Mouse (Mus musculus) embryonic facial prominence, embryonic 11.5 days (tissue): ENCODE measurements around the gene Slc4a8. TPM values are rescaled to one million over a fixed set of nuclear protein-coding genes. Genes with fewer than 3 reads are reported as not detected.

Source experiments
- ATAC-seq: fragments of 200-750 bp; cut with Nextera tagmentation; replicated peaks from 2 replicates; pipeline ENCODE4 v1.8.0; 2017; ENCODE audit warnings: low read depth; ENCODE audit not compliant: insufficient number of reproducible peaks, low FRiP score, low TSS enrichment
- DNase-seq: peaks from one replicate; pipeline ENCODE4 v3.0.0-alpha.2; 2015; ENCODE audit warnings: low spot score
- H3K27ac ChIP-seq: fragments of 300-500 bp; sonication (generic); replicated peaks from 2 replicates; pipeline ENCODE4 v1.5.1; 2014; ENCODE audit warnings: mild to moderate bottlenecking, low read depth, low read length, control low read depth
- H3K27me3 ChIP-seq: fragments of 300-500 bp; sonication (generic); 2 replicates; pipeline ENCODE4 v1.6.1; 2014; ENCODE audit warnings: mild to moderate bottlenecking, low read length, moderate library complexity, mixed read lengths; ENCODE audit not compliant: control insufficient read depth, insufficient read depth
- H3K36me3 ChIP-seq: fragments of 300-500 bp; sonication (generic); replicated peaks from 2 replicates; pipeline ENCODE4 v1.6.1; 2014; ENCODE audit warnings: low read depth, mild to moderate bottlenecking, low read length, moderate library complexity, mixed read lengths; ENCODE audit not compliant: control insufficient read depth, insufficient read depth
- H3K4me1 ChIP-seq: fragments of 300-500 bp; sonication (generic); 2 replicates; pipeline ENCODE4 v1.6.1; 2014; ENCODE audit warnings: low read length, mixed read lengths; ENCODE audit not compliant: control insufficient read depth, insufficient read depth
- H3K4me2 ChIP-seq: fragments of 300-500 bp; sonication (generic); 2 replicates; pipeline ENCODE4 v1.6.1; 2014; ENCODE audit warnings: low read depth, mild to moderate bottlenecking, control low read depth, low read length, moderate library complexity
- H3K4me3 ChIP-seq: fragments of 300-500 bp; sonication (generic); 2 replicates; pipeline ENCODE4 v1.5.1; 2014; ENCODE audit warnings: low read depth, low read length, control low read depth
- H3K9ac ChIP-seq: fragments of 300-500 bp; sonication (generic); replicated peaks from 2 replicates; pipeline ENCODE4 v1.6.1; 2014; ENCODE audit warnings: mild to moderate bottlenecking, control low read depth, low read length
- H3K9me3 ChIP-seq: fragments of 300-500 bp; sonication (generic); replicated peaks from 2 replicates; pipeline ENCODE4 v1.6.1; 2016; ENCODE audit warnings: mild to moderate bottlenecking, low read length, inconsistent platforms, mixed read lengths; ENCODE audit not compliant: control insufficient read depth
- WGBS: fragments of 180-500 bp; shearing (Covaris S2); extraction: QIAGEN DNeasy Blood & Tissue Kit; methylation state at CpG from one replicate; pipeline ENCODE4 v1.1.7; 2014; 5-methylcytosine and 5-hydroxymethylcytosine counted together
- polyA plus RNA-seq: library from polyadenylated mRNA; unstranded; fragments of >200 nt; fragmentation: Nextera tagmentation; extraction: Ambion mirVana; gene quantifications from 2 replicates; pipeline ENCODE4 v1.2.1, GENCODE M21; 2014

Slc4a8 gene
- polyA plus RNA-seq, 1 experiment from 2014 or later: 5.7 TPM

- no peak overlapping the region for H3K27ac ChIP-seq
- DNase-seq: no peak
- peak; percentile 61; the same call in 1 of the 2 replicates for ATAC-seq
These were observed 15.8 kb downstream of the Slc4a8 start for GRCm38 (mm10) chr15:100777020-100778016.

GRCm38 (mm10) chr15:100779896-100780295, 18.3 kb downstream of the Slc4a8 start:
- Histone ChIP-seq H3K27me3 (no peaks in the 10 kb centered on the region), H3K9me3 (no peaks in the 10 kb centered on the region), H3K4me3 (no peak overlapping the region), H3K9ac (no peak overlapping the region), H3K4me1 (no peaks in the 10 kb centered on the region), H3K27ac (no peak overlapping the region), H3K36me3 (no peaks in the 10 kb centered on the region), H3K4me2 (no peak overlapping the region)
- no peak for DNase-seq
- ATAC-seq: no peak
- WGBS: 67% methylated on average over 10 of the region's 10 CpGs

More at GRCm38 (mm10) chr15:100777020-100778016, 15.8 kb downstream of the Slc4a8 start:
- no peaks in the 10 kb centered on the region for H3K9me3 ChIP-seq
- no peak overlapping the region for H3K9ac ChIP-seq
- H3K4me2 ChIP-seq: no peak overlapping the region
- H3K4me1 ChIP-seq: no peaks in the 10 kb centered on the region
- WGBS: 71% methylated on average over 32 of the region's 32 CpGs
- H3K27me3 ChIP-seq: no peaks in the 10 kb centered on the region
- H3K36me3 ChIP-seq: no peaks in the 10 kb centered on the region
- H3K4me3 ChIP-seq: no peak overlapping the region

DNA sequence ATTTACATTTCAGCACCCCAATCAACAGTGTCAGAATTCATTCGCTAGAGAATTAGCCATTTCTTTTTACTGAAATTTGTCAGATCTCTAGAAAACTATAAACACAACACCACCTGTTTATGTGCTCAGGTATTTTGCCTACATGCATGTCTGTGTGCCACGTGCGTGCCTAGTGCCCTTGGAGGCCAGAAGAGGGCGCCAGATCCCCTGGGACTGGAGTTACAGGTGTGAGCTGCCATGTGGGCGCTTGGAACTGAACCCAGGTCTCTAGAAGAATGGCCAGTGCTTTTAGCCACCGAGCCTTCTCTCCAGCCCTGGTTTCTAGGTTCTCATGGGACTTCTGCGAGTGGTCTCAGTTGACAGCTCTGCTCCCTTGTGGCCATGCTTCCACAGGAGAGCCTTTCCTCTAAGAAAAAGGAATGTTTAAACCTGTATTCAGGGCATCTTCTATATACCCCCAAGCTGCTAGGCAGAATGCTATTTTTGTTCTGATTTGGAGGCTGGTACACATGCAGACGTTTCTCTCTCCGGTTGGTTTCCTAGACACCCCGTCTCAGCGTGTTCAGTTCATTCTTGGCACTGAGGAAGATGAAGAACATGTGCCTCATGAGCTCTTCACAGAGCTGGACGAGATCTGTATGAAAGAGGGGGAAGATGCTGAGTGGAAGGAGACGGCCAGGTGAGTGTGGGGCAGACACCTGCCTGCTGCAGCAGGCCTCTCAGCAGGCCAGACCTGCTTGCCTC, 21.9 kb downstream of the Slc4a8 start:
- ATAC-seq (no peak), DNase-seq (no peak)
- 91% methylated on average over 13 of the region's 13 CpGs for WGBS
- Histone ChIP-seq H3K27me3 (no peaks in the 10 kb centered on the region), H3K27ac (no peak overlapping the region), H3K36me3 (no peaks in the 10 kb centered on the region), H3K4me1 (no peaks in the 10 kb centered on the region), H3K4me2 (no peak overlapping the region), H3K4me3 (no peak overlapping the region), H3K9ac (no peak overlapping the region), H3K9me3 (no peaks in the 10 kb centered on the region)

- H3K4me1 ChIP-seq: no peaks in the 10 kb centered on the region
- 81% methylated on average over 6 of the region's 6 CpGs for WGBS
These were observed 28.7 kb downstream of the Slc4a8 start for GRCm38 (mm10) chr15:100790219-100790618.

DNA sequence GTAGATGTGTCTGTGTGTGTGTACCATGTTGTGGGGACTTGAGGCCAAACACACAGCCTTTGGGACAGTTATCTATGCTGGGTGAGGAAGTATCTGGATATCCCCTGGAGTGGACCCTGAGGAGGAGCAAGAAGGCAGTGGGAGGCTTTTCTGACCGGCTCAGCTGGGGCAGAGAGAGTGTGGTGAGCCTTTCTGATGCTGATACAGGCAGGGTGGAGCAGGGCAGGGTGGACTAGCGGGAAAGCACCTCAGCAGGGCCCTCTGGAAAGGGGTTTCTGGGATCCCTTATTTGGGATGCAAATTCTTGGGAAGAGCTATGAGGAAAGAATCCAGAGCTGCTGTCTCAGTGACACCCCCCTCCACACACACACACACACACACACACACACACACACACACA, 30.8 kb downstream of the Slc4a8 start:
- H3K36me3 ChIP-seq: no peaks in the 10 kb centered on the region
- H3K4me2 ChIP-seq: no peak overlapping the region
- no peak overlapping the region for H3K9ac ChIP-seq
- no peak overlapping the region for H3K4me3 ChIP-seq
- H3K27ac ChIP-seq: no peak overlapping the region
- H3K27me3 ChIP-seq: no peaks in the 10 kb centered on the region
- no peak for DNase-seq
- WGBS: 48% methylated on average over 2 of the region's 2 CpGs
- no peaks in the 10 kb centered on the region for H3K9me3 ChIP-seq
- ATAC-seq: no peak
- H3K4me1 ChIP-seq: no peaks in the 10 kb centered on the region

More at GRCm38 (mm10) chr15:100790219-100790618, 28.7 kb downstream of the Slc4a8 start:
- ATAC-seq (no peak), DNase-seq (no peak)
- Histone ChIP-seq H3K4me2 (no peak overlapping the region), H3K9ac (no peak overlapping the region), H3K27ac (no peak overlapping the region), H3K9me3 (no peaks in the 10 kb centered on the region), H3K4me3 (no peak overlapping the region), H3K27me3 (no peaks in the 10 kb centered on the region), H3K36me3 (no peaks in the 10 kb centered on the region)

GRCm38 (mm10) chr15:100800914-100801313, 39.4 kb downstream of the Slc4a8 start:
- WGBS: 70% methylated on average over 13 of the region's 13 CpGs
- no peaks in the 10 kb centered on the region for H3K9me3 ChIP-seq
- ATAC-seq: no peak
- no peak overlapping the region for H3K4me2 ChIP-seq
- H3K4me3 ChIP-seq: no peak overlapping the region
- H3K36me3 ChIP-seq: no peaks in the 10 kb centered on the region
- H3K27me3 ChIP-seq: no peaks in the 10 kb centered on the region
- H3K9ac ChIP-seq: no peak overlapping the region
- no peak for DNase-seq
- no peak overlapping the region for H3K27ac ChIP-seq
- H3K4me1 ChIP-seq: no peaks in the 10 kb centered on the region

- Histone ChIP-seq H3K4me3 (no peak overlapping the region), H3K4me1 (no peaks in the 10 kb centered on the region), H3K36me3 (no peaks in the 10 kb centered on the region), H3K4me2 (no peak overlapping the region), H3K27me3 (no peaks in the 10 kb centered on the region), H3K9me3 (no peaks in the 10 kb centered on the region), H3K9ac (no peak overlapping the region), H3K27ac (no peak overlapping the region)
- 77% methylated on average over 12 of the region's 12 CpGs for WGBS
- no peak for DNase-seq
- ATAC-seq: no peak
These were observed 46.5 kb downstream of the Slc4a8 start for GRCm38 (mm10) chr15:100808062-100808461.

GRCm38 (mm10) chr15:100808484-100808883, 46.9 kb downstream of the Slc4a8 start:
- WGBS: 72% methylated on average over 9 of the region's 9 CpGs
- Histone ChIP-seq H3K4me1 (no peaks in the 10 kb centered on the region), H3K27ac (no peak overlapping the region), H3K36me3 (no peaks in the 10 kb centered on the region), H3K4me3 (no peak overlapping the region), H3K27me3 (no peaks in the 10 kb centered on the region), H3K9ac (no peak overlapping the region), H3K4me2 (no peak overlapping the region), H3K9me3 (no peaks in the 10 kb centered on the region)
- no peak for ATAC-seq
- no peak for DNase-seq
